Mouse (Mus musculus) left cerebral cortex, adult 9 months (tissue): ENCODE data around the gene Rsc1a1.
A peak's percentile ranks its signal among the peaks of the same experiment; 100 is the strongest.

ENCODE experiments used
- DNase-seq, 2 experiments: peaks; one replicate each; pipeline ENCODE4 v3.0.0; 2022; ENCODE audit warnings: low spot score in 2 of 2

The Rsc1a1 gene

DNA sequence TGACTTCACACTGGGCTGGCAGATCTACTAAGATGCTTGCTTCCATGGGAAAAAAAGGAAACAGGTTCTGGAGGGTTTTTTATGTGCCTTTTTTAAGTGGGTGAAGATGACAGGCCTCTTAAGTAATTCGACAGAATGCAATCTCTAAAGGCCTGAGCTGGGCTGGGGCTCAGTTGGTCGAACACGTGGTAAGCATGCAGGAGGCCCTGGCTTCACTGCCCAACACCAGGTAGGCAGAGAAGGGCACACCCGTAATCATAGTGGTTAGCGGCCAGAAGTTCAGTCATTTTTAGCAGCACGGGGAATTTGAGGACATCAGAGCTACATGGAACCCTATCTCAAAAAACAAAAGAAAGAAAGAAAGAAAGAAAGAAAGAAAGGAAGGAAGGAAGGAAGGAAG lies 30.9 kb downstream of the Rsc1a1 start:
- DNase-seq = no peak

DNA sequence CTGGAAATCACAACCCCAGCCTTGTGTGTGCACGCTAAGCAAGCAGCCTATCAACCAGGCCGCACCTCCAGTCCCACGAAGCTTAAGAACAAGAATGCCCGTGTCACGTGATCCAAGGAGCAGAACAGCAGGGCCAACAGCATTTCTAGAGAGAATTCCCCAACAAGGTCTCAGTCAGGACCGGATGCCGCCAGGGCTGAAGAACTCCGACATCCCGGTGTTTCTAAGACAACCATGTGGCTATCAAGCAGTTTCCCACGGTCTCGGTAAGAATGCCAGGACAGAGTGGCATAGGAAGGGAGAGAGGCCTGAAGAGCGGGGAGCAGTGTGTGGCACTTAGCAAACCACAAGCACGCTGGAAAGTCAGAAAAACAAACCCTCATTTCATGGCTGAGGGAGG lies 31.6 kb downstream of the Rsc1a1 start:
- DNase-seq = no peak

- DNase-seq = no peak
Measured at GRCm38 (mm10) chr4:141653044-141653443, 32.4 kb downstream of the Rsc1a1 start.

- DNase-seq = no peak
Measured at GRCm38 (mm10) chr4:141651944-141652343, 33.5 kb downstream of the Rsc1a1 start.

GRCm38 (mm10) chr4:141651286-141651685 lies 34.1 kb downstream of the Rsc1a1 start:
- DNase-seq = no peak

DNA sequence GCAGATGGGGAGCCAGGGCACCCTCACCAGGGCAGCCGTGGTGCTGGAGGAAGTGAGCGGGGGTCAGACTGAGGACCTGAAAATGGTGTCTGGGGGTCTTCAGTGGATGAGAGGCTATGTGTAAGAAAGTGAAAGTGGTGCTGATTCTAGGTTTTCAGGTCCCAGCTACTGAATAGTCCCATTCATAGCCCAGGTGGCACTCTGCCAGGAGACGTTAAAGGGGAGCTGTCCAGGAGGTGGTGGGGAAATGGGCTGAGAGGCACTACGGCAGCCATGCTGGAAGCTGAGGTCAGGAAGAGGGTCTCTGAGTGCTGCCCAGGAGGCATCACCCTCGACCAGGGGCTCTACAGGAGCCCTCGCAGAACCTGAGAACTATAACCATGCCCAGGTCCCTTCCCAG lies 36.2 kb downstream of the Rsc1a1 start:
- DNase-seq = no peak

- DNase-seq = no peak
Measured at GRCm38 (mm10) chr4:141648262-141648661, 37.1 kb downstream of the Rsc1a1 start.

- no peak for DNase-seq
Measured at GRCm38 (mm10) chr4:141647187-141647586, 38.2 kb downstream of the Rsc1a1 start.

- no peak for DNase-seq
Measured at GRCm38 (mm10) chr4:141645988-141646387, 39.4 kb downstream of the Rsc1a1 start.

DNA sequence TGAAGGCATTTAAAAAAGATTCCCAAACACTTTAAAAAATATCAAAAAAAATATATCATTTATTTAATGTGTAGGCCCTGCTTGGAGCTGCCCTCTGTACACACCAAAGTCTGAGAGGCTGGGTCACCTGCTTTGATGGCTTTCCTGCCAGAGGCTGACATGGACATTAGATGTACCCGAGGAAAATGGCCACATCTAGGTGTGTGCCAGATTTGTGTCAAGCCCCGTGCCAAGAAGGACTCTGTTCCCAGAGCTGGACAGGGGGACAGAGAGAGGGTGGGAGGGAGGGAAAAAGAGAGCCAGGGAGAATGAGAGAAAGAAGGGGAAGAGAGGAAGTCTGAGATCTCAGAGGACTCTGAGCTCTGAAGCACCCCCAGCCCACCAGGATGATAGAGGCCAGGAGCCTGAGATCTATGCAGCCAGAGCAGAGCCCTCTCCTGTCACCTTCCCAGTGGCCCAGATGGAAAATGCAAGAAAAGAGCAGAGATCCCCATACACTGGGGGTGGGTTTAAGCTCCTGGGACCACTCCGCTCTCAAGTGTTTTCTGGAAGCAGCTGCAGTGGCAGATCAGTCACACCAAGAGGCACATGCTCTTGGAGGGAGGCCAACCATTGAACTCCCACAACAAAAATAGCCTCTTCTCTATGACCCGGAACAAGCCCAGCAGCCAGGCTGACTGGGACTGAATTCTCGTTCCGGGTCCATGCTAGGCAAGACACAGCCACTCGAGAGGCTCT lies 42.1 kb downstream of the Rsc1a1 start:
- peak; percentile 50 to 74 for DNase-seq

- no peak for DNase-seq
Measured at GRCm38 (mm10) chr4:141641961-141642811, 43.2 kb downstream of the Rsc1a1 start.

- no peak for DNase-seq
Measured at GRCm38 (mm10) chr4:141641353-141641771, 44.0 kb downstream of the Rsc1a1 start.

GRCm38 (mm10) chr4:141639474-141639873 lies 45.9 kb downstream of the Rsc1a1 start:
- DNase-seq = no peak

GRCm38 (mm10) chr4:141636693-141637092 lies 48.7 kb downstream of the Rsc1a1 start:
- no peak for DNase-seq

- DNase-seq = no peak
Measured at GRCm38 (mm10) chr4:141635991-141636390, 49.4 kb downstream of the Rsc1a1 start.
